Mouse (Mus musculus) hematopoietic stem cell, adult 5-6 weeks (primary cell): ENCODE measurements at regions not wholly inside any gene's neighbourhood (a gene's known extent, or its start where the extent isn't known, plus 50 kb on each side); places are given as distances from the start of the nearest gene placed in this dataset.

Experiments
- ATAC-seq, 2 experiments: fragments of 125-278 bp in 1 of 2; replicated peaks in 1 of 2; 2 replicates each; pipeline ENCODE4 v1.8.0; 2016 to 2017; ENCODE audit warnings: inconsistent platforms in 2 of 2, mild to moderate bottlenecking in 2 of 2, moderate number of reproducible peaks in 2 of 2, low read depth in 1 of 2, moderate TSS enrichment in 1 of 2; ENCODE audit not compliant: low FRiP score in 2 of 2, poor library complexity in 2 of 2, severe bottlenecking in 2 of 2, insufficient read depth in 1 of 2, low TSS enrichment in 1 of 2

- ATAC-seq = no peak
These were observed 314.2 kb downstream of the Insc start for GRCm38 (mm10) chr7:115057736-115058135.

GRCm38 (mm10) chr7:115060171-115060570 lies 316.7 kb downstream of the Insc start:
- no peak for ATAC-seq

DNA sequence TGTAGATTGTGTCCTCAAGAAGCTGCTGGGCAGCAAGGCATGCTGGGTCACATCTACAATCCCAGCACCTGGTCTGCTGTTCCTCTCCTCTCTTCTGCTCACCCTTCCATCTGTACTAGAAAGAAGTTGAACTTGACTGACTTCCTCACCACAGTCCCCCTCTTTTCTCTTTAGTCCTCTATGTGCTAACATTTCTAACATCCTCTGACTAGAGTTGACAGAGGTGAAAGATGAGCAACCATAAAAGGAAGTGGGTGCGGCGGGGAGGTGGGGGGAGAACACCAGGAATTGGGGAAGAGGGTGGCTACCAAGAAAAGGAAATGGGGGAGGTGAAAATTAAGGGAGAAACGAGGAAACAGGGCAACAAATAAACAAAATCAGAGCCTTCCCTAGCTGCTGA lies 319.3 kb downstream of the Insc start:
- ATAC-seq = peak in 1 of 2 experiments; percentile 14; a peak in 1 of 4 replicates

DNA sequence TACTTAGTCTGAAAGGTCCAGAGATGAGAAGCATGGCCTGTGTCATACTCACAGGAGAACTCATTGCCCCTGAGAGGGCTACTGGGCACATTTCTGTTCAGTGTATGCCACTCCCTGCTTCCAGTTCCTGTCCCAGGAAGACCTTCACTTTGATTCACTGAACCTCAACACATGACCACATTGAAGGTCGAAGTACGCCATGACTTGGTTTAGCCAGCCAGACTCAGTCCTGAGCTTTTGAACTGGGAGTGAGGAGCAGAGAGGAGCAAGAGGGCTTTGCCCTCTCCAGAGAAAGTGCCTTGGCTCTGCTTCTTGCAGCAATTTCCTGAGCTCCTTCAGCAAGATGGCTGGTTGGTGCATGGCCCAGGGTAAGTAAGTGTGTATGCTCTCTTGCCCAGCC lies 324.1 kb downstream of the Insc start:
- no peak for ATAC-seq

DNA sequence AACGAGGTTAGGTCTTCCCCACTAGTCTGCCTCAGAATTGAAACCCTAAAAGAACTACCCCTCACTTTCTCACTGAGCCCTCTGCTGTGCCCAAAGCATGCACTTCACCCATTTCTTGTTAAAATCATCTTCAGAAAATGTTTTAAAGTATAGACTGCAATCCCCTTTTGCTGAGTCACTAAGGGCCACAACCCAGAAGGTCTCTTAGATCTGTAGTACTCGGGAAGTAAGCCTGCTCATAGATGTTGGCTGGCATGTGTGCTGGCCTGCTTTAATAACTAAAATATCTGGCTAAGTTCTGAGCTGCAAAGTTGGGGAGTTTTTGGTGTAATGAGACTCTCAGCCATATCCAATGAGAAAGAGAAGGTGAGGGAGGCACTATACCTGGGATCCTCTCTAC lies 329.9 kb downstream of the Insc start:
- peak in 1 of 2 experiments; percentile 53; a peak in 2 of 4 replicates for ATAC-seq

DNA sequence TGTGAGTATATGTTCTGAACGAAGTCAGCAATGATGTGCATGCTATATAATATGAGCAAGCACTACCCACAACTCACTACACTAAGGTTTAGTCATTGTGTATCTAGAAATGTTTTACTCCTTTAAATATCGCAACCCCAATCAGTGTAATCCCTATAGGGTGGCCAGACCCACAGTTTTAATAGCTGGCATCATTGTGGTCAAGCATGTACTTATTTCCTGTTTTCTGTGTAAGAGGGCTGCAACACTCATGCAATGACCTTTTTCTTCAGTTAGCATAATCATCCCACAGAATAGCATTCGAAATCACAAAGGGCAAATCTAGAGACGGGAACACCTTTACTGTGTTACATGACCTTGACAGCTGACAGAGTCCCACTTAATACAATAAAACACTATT lies 333.3 kb downstream of the Insc start:
- ATAC-seq = no peak

GRCm38 (mm10) chr7:115084711-115085380 lies 341.4 kb downstream of the Insc start:
- peak; percentile 82 to 98 for ATAC-seq

- no peak for ATAC-seq
These were observed 343.3 kb downstream of the Insc start for GRCm38 (mm10) chr7:115086542-115087448.

GRCm38 (mm10) chr7:115092481-115093050 lies 349.1 kb downstream of the Insc start:
- no peak for ATAC-seq

GRCm38 (mm10) chr7:115106041-115106440 lies 362.5 kb downstream of the Insc start:
- ATAC-seq = no peak

- no peak for ATAC-seq
These were observed 368.8 kb downstream of the Insc start for GRCm38 (mm10) chr7:115112282-115112681.

- no peak for ATAC-seq
These were observed 379.8 kb downstream of the Insc start for GRCm38 (mm10) chr7:115123283-115123682.

DNA sequence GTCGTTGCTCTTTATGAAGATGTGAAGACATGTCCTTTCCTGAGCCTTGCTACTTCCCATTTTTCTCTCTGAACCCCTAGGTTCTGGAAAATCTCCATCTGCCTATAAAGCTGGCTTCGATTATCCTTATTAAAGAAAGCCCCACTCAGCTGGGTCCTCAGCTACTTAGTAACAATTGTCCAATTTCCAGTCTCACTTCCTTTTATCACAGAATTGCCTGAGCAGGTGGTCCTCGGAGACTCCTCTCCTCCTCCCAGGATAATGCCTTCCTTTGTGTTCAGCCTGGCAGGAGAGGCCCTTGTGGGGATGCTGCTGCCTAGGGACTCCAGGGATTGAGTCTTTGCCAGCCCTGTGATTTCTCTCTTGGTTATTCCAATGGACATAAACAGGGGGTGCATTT lies 385.5 kb downstream of the Insc start:
- ATAC-seq = no peak

DNA sequence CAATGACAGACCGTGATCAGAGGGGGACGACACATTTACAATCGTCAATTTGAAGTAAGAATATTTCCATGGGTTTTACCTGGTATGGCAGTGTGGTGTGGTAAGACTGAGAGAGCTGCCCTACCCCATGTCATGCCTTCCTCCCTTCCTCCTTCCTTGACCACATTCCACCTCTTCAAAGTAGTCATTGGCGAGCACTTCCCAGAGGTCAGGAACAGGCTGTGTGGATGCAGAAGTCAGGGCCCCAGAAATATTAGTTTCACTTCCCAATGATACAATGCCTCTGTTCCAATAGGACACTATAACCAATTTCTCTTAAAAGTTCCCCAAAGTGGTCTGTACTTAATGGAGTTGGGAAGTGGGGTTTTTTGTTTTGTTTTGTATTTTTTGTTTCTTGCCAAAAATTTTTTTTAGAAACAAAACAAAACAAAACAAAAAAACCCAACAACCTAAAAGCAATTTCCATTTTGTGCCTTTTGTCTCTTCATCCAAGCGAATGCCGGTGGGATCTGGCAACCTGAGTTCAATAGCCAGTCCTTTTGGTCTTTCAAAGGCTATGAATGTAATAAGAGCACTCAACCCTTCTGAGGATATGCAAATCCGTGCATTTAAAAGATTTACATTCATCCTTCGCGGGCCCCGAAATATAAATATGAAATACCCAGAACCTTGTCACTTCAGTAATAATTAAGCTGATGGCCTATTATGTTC lies 387.9 kb downstream of the Insc start:
- ATAC-seq = no peak

DNA sequence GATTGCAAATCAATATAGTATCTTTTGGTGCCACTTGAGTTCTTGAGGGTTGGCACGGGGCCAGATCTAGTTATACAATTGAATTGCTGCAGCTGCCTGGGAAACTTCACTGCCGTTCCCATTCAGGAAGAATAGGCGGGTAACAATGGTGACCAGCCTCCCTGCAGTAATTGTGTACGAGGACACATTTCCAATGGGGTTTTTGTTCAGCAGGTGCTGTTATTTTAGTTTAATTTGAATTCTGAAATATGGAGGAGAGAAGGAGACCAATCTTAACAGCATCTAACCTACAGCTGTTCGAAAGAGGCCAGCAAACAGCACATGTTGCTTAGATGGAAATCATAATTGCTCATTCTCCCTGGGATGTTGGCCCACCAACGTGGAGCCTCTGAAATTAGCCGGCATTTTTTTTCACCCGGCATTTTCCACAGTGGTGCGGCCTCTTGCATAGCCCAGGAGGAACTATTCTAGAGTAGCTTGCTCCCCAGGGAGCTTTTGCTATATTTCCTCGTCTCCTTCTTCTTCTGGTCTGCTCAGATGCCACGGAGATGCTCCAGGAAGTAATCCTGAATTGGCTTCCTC lies 388.6 kb downstream of the Insc start:
- no peak for ATAC-seq

- ATAC-seq = no peak; a peak in 1 of 4 replicates
These were observed 389.1 kb downstream of the Insc start for GRCm38 (mm10) chr7:115132595-115132994.

DNA sequence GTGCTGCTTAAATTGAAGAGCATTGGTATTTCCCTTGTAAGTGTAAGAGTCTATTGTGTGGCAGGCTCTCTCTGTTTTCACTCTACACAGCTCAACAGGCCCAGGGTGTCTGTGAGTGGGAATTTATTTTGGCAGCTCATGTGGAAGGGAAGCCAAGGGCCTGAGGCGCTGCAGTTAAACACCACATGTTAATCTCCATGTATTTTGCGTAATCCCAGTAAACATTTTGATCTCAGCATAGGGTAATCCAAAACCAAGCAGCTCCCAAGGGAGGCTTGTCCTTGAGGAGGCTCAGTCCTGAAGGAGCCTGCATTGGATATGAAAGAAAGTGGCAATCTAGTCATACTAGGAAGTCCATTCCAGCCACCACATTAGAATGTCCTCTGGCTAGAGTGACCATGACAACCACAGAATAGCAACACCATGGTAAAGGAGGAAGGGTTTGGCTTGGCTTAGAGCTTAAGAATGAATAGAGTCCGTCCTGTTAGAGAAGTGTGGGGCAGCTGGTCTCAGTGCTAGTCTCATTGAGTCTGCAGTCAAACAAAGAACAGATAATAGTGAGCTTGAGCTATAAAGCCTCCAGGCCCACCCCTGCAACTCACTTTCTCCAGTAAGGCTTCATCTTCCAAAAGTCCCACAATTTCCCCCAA lies 391.6 kb downstream of the Insc start:
- ATAC-seq = no peak
